Mouse (Mus musculus) lung, adult 18-20 months (tissue): ENCODE data around the gene Hist2h2aa1.
"Not testable (repeated sequence)": the region's sequence is repeated elsewhere in the genome, so short reads cannot be mapped to it uniquely, and the experiment has no call there.

Source experiments
- DNase-seq, 2 experiments: peaks; one replicate each; pipeline ENCODE4 v3.0.0; 2022; ENCODE audit warnings: mixed read lengths in 2 of 2

The Hist2h2aa1 gene

DNA sequence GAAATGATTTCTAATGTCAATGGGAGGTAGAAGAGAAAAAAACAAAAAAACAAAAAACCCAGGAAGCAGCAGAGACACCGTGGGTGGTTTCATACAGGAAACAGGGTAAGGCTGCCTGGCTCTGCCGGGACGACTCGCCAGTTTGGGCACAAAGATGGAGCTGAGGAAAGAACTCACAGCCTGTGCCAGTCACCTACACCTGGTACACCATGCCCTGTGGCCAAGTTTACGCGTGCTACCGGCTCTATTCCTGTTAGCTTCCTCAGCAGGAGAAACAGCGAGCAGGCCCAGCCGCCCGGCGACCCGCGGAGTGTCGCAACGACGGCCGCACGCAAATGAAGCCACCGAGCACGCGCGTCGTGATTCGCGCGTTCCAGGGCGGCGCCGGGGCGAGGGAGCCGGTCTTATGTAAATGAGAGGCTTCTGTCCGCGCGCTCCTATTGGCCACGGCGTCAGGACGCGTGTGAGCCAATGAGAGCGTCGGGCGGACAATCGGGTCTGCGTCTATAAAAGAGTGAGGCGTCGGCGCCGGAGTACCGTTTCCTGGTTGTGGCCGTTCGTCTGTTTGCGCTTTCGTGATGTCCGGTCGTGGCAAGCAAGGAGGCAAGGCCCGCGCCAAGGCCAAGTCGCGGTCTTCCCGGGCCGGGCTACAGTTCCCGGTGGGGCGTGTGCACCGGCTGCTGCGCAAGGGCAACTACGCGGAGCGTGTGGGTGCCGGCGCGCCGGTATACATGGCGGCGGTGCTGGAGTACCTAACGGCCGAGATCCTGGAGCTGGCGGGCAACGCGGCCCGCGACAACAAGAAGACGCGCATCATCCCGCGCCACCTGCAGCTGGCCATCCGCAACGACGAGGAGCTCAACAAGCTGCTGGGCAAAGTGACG is at the start of gene Hist2h2aa1:
Gene Hist2h2aa1 (plus strand): TSS at position 495 of the 884 bp plus-strand sequence.
- DNase-seq: peak; percentile 89 to 90

DNA sequence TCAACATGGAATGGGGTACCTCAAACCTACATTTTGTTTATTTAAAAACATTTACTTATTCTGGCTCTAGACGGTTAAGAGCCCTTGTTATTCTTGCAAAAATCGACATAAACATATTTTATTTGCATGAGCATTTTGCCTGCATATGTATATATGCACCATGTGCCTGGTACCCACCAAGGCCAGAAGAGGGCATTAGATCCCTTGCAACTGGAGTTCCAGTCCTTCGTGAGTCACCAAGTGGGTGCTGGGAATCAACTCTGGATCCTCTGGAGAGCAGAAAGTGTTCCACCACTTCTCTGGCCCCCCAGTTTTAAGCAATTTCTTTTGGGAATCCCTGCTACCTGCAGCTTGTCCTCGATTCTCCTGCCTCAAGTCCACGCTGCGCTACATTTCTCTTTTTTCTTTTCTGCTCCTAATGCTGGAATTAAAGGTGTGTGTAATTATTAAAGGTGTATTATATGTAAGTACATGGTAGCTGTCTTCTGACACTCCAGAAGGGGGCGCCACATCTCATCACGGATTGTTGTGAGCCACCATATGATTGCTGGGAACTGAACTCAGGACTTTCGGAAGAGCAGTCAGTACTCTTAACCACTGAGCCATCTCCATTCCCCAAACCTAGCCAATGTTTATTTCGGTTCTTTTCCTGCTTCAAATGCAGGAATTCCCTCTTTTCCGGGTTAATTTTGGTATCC is 49.5 kb upstream of the Hist2h2aa1 start:
- DNase-seq: no peak

DNA sequence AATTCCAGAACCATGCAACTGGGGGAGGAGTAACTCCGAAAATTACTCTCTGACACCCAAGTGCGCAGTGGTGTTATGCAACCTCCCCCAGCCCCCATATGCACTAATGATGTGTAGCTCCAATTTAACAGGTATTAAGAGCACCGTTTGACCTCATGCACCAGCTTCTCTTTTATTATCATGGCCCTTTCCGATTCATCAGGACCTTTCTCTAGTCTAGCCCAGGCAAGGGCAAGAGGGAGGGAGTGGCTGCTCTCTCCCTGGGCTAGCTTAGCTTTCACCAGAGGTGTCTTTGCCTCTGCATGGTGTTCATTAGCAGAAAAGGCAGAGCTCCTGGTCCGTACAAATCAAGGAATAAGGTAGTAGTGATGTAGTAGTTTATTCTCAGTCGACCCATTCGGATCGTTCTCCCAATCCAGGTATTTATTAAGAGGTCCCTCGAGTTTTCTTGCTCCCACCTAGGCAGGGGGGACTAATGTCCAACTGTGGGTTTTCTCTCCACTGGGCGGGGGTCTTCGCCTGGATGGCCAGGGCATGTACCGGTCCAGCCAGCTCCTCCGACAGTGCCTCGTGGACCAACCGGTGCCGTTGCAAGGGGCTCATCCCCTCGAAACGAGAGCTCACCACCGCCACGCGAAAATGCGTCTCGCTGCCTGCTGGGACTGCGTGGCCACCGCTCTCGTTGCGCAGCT is 48.7 kb upstream of the Hist2h2aa1 start:
- DNase-seq: no peak

DNA sequence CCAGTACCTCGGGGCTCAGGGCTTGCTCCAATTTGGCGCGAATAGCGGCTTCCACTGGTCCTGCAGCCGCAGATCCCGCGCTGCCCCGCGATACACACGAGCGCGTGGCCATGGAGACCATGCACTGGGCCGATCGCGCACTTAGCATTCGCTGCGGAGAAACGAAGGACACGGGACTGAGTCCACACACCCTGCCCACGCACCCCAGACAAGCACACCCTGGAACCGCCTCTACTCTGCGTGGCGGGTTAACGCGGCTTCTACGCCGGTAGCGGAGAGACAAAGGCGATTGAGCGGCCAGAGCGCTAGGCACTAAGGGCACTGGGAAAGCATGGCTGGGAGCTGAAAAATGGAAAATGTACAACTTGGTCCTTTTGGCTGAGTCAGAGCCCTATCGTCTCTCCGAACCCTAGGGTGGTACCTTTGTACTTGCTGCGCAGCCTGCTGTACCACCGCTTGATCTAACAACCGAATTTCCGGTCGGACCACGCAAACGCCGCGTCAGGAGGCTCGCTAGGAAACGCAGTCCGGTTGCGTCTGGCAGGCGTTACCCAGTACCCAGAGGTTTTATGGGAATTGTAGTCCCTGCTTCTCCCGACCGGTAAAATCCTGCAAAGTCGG is 48.1 kb upstream of the Hist2h2aa1 start:
- peak; percentile 92 to 93 for DNase-seq

DNA sequence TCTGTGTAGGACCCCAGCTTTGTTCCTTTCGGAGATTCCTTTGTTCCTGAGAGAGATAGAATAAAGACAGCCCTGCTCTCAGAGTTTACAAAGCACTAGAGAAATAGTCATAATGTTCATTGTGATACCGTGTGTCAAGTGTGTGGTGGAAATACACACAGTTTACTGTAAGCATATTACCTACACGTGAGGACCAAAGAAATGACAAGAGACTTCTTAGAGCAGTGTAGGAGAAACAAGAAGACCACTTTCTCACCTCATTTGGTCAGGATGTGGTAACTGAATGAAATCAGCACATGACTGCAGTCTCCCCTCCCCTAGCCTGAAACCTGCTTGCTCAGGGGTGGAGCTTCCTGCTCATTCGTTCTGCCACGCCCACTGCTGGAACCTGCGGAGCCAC is 47.1 kb upstream of the Hist2h2aa1 start:
- DNase-seq: peak in 1 of 2 experiments; percentile 44

DNA sequence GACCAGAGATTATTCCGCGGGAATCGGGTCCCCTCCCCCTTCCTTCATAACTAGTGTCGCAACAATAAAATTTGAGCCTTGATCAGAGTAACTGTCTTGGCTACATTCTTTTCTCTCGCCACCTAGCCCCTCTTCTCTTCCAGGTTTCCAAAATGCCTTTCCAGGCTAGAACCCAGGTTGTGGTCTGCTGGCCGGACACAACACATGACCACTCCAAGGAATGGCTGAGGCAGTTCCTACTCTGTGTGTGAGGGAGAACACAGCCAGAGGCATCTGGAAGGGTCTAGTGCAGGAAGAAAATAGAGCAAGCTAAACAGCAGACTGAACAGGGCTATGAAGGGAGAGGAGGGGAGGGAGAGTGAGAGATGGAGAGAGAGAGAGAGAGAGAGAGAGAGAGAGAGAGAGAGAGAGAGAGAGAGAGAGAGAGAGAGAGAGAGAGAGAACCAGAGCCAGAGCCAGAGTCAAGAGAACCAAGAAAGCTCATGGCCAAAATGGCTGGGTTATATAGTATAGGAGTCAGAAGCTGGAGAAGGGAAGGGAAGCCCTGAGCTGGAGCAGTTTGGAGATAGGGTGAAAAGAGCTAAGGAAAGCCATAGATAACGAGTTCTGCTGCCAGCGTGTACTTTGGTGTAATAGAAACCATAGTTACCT is 46.6 kb upstream of the Hist2h2aa1 start:
- not testable (repeated sequence) for DNase-seq

DNA sequence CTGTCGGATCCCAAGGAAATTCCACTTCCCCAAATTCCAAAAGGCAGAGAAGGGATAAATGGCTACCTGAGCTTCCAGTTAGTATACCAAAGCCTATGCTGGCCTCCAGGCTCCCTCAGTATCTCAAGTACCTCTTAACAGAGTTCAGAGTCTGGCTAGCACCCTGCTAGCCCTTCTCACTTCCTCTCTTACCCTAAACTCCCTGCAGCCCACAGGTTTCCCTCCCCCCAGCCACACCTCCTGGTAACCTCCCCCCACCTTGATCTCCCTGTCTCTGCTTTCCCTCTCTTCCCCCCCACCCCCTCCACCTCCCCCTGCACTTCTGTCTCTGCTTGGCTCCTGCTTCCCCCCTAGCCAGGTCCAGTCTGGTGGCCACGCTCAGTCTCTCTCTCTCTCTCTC is 45.6 kb upstream of the Hist2h2aa1 start:
- no peak for DNase-seq

DNA sequence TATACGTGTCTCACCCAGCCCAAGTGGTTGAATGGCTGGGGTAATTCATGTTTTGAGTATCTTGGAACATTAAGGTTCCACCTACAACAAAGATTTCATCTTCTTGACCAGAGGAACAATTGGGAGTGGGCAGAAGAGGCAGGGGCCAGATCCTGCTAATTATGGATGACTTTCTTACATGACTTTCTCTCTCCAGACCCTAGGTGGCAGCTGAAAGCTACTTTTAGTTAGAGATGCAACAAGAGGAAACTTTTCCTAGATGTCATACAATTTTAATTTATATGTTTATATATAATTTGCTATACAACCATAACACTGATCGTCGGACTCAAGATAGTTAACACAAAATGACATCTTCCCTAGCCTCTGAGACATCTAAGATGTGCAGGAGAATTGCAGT is 37.5 kb upstream of the Hist2h2aa1 start:
- no peak for DNase-seq

DNA sequence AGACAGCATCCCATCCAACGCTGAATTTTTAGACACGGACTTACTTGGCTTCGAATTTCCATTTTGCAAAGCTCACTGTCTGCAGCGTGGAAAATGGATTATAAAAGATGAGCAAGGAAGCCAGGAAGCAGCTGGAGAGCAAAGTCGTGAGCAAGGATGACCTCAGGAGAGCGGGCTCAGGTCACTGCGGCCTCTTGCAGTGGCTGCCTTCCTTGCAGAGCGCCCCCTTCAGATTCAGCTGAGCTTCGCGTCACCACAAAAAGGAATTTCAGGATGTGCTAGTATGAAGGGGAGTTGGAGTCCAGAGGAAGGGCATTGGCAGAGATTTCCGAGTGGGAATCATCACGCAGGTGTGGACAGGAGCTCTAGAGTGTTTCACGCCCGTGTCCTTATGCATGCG is 36.1 kb upstream of the Hist2h2aa1 start:
- DNase-seq: no peak

DNA sequence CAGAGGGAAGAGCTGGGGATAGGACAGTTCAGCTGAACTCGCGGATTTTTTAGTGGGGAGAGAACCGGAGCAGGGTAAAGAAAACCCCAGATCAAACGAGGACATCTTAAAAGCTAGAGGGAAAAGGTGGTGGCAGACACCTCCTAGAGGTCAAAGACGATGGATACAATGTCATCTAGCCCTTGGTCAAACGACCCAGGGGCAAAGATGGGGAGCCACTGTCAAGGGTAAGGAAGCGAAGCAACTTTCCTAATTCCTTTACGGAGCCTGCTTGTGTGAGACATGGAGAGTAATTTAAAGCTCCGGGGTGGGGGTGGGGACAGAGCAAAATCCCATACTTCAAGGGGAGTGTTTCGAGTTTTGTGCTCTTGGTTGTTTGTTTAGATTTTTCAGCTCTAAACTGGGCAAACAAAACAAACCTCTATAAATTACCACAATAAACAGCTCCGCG is 26.1 kb upstream of the Hist2h2aa1 start:
- DNase-seq: peak; percentile 37 to 49

DNA sequence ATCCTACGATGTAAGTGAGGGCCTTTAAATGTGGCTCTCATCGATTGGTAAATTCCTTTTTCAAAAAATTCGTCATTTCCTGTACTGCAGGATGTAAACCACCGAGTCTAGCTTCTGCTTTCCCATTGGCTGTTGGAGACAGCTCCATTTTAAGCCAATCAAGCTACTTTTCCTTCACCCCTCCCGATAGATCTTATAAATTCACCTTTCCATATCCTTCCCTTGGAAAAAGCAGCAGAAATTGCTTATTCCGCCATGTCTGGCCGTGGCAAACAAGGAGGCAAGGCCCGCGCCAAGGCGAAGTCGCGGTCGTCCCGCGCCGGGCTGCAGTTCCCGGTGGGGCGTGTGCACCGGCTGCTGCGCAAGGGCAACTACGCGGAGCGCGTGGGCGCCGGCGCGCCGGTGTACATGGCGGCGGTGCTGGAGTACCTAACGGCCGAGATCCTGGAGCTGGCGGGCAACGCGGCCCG is 25.6 kb upstream of the Hist2h2aa1 start, which contains the start of the genes Bola1 and Hist2h2ab:
Gene Bola1 (minus strand): TSS at position 49 of the 470 bp plus-strand sequence.
Gene Hist2h2ab (plus strand): TSS at position 205 of the 470 bp plus-strand sequence.
- DNase-seq: peak; percentile 73 to 76

DNA sequence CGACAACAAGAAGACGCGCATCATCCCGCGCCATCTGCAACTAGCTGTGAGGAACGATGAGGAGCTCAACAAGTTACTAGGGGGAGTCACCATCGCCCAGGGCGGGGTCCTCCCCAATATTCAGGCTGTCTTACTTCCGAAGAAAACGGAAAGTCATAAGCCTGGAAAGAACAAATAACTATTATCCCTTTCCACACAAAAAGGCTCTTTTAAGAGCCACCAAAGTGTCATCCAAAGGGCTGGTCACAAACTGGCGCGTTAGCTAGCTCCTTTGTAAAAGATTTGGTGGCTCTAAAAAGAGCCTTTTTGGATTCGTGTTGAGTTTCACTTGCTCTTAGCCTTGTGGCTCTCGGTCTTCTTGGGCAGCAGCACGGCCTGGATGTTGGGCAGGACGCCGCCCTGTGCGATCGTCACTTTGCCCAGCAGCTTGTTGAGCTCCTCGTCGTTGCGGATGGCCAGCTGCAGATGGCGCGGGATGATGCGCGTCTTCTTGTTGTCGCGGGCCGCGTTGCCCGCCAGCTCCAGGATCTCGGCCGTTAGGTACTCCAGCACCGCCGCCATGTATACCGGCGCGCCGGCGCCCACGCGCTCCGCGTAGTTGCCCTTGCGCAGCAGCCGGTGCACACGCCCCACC is 25.0 kb upstream of the Hist2h2aa1 start:
- DNase-seq: not testable (repeated sequence)

DNA sequence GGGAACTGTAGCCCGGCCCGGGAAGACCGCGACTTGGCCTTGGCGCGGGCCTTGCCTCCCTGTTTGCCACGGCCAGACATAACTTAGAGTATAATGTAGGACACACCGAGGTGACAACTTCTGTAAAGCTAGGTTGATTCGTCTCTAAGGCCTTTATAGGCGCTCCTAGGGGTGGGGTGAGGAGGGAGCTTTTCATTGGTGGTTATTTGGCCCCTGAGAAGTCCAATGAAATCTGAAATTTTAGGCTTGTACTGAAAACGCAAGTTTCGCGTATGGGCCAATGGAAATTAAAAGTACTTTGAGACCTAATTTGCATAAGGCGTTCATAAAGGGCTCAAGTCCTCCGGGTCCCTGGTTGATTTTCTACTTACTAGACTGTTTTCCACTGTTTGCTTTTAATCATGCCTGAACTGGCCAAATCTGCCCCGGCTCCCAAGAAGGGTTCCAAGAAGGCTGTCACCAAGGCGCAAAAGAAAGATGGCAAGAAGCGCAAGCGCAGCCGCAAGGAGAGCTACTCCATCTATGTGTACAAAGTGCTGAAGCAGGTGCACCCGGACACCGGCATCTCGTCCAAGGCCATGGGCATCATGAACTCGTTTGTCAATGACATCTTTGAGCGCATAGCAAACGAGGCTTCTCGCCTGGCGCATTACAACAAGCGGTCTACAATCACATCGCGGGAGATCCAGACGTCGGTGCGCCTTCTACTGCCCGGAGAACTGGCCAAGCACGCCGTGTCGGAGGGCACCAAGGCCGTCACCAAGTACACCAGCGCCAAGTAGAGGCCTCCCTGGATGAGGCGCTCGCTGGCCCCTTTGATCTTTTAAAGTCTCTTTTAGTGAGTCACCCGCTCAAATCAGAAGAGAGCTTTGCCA is 24.3 kb upstream of the Hist2h2aa1 start, which contains the start of the genes Hist2h2ac and Hist2h2be:
Gene Hist2h2ac (minus strand): TSS at position 116 of the 875 bp plus-strand sequence.
Gene Hist2h2be (plus strand): TSS at position 355 of the 875 bp plus-strand sequence.
- peak; percentile 91 to 93 for DNase-seq

DNA sequence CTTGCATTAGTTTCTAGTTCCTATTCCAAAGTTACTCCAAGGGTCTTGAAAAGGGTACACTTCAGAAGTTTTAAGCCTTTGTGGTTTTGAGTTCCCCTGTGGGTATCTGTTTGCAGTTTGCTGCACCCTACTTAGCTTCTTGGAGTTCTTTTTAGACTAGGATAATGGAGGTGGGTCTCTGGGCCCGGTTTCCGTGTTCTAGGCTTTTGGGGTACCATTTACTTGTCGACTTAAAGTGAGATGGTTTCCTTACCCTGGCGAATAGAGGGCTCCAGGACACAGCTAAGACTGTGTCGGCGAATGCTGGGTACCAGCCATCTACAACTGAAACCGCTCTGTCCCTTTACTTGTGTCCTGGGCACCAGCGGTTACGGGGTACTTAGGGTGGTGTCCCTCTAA is 23.7 kb upstream of the Hist2h2aa1 start:
- no peak for DNase-seq

DNA sequence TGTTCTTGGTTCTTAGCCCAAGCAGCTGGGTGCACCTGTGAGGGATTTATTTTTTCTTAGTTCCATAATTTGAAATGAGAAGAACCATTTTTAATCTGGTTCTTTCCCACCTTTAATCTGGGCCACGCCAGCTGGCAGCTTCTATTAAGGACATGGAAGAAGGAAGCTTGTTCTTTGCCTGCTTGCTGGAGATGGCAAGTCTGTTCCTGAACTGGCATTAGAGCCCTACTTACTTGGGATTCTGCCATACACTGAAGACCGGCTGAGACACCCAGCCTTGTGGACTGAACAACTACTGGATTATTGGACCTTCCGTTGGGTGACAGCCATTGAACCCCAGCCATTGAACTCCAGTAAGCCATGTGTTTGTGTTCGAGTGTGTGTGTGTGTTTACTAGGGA is 22.5 kb upstream of the Hist2h2aa1 start:
- DNase-seq: no peak

DNA sequence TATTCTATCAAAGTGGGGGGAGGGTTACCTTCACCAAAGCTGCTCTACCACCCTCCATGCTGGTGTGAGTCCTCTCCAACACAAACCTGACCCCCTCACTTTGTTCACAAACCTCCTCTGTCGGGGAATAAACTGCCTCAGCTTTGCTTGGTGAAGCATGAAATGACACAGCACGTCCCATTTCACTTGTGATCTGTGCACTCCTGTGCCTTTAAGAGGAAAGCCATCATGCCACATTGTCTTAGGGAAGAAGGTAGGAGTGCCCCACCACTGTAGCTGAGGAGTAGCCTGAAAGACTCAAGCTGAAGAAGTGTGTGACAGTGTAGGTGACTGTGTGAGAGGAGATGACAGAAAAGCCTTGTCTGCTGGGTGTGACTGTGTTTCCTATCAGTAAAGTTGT is 19.9 kb upstream of the Hist2h2aa1 start:
- no peak for DNase-seq

DNA sequence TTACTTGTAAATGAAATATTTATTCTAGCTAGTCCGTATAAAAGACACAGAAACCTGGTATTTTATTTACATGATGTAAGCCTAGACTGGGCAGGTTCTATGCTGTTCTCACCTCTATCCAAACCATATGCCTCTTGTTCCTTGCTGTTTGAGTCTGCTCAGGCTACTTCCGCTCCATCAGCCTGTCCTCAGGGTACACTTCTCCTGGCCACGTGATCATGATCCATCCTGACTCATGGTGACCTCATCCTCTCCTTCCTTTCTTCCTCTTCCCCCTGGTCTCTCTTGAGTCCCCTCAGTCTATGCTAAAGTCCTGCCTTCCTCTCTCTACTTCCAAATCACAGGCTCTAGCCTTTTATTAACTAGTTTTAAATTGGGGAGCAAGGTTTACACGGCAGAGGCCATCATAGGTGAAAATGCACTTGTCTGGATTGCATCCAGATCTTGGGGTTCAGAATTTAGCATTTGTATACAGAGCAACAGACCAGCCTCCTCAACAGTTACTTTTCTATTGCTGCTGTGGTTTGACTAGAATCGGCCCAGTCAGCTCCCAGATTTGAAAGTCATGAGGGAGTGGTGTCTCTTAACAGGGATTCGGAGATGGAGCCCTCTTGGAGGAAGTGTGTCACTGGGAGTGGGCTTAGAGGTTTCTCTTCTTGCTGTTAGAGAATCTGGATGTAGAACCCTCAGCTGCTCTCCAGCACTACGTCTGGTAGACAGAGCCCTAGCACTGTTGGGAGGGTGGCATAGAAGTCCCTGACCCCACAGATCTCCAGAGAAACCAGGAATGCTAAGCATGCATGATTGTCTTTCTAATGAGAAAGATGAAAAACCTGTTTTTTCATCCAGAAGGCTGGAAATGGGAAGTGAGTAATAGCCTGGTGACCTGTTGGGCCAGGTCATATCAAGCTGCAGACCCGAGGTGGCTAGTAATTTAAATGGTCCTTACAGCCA is 18.3 kb upstream of the Hist2h2aa1 start:
- peak in 1 of 2 experiments; percentile 41 for DNase-seq

DNA sequence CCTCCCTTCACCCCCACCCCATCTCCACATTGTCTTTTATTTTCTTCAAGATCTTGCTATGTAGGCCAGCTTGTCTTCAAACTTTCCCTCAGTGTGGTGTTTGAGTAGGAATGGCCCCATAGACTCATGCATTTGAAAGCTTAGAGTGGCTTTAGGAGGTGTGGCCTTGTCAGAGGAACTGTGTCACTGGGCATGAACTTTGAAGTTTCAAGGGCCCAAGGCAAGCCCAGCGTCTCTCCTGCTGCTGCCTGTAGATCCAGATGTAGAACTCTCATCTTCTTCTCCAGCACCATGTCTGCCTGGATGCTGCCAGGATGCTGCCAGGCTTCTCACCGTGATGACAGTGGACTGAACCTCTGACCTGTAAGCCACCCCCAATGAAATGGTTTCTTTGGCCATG is 16.5 kb upstream of the Hist2h2aa1 start:
- no peak for DNase-seq

DNA sequence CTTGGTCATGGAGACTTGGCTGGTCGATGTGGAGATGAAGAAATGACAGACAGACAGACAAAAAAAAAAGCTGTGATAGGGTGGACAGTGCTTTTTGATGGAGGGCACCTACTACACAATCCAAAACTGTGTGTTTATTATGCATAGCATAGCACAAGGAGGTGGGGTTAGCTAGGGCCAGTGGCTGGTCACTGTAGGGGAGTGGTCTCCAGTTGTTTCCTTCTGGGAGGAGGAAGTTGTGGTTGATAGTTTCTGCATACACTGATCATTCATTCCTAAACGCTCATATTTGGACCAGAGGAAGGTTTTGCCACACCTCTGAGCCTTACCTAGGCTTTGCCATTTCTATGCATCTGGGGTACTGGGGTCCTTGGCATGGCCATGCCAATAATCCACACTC is 14.9 kb upstream of the Hist2h2aa1 start:
- no peak for DNase-seq
